Mouse (Mus musculus) kidney, postnatal 14 days (tissue): ENCODE measurements at regions not wholly inside any gene's neighbourhood (a gene's known extent, or its start where the extent isn't known, plus 50 kb on each side); places are given as distances from the start of the nearest gene placed in this dataset.

ENCODE experiments used
- DNase-seq: peaks from one replicate; pipeline ENCODE4 v3.0.0; 2022; ENCODE audit warnings: mixed read lengths

- no peak for DNase-seq
Measured at GRCm38 (mm10) chr4:75884371-75884770, 606.3 kb upstream of the Dmac1 start.

GRCm38 (mm10) chr4:75869771-75870170 lies 591.7 kb upstream of the Dmac1 start:
- no peak for DNase-seq

GRCm38 (mm10) chr4:75861076-75861475 lies 583.0 kb upstream of the Dmac1 start:
- no peak for DNase-seq

GRCm38 (mm10) chr4:75857769-75858408 lies 579.8 kb upstream of the Dmac1 start:
- DNase-seq = no peak

- DNase-seq = no peak
Measured at GRCm38 (mm10) chr4:75855688-75856296, 577.7 kb upstream of the Dmac1 start.

- DNase-seq = no peak
Measured at GRCm38 (mm10) chr4:75850343-75850742, 572.2 kb upstream of the Dmac1 start.

- DNase-seq = no peak
Measured at GRCm38 (mm10) chr4:75847675-75848385, 569.7 kb upstream of the Dmac1 start.

- no peak for DNase-seq
Measured at GRCm38 (mm10) chr4:75845021-75845420, 566.9 kb upstream of the Dmac1 start.

GRCm38 (mm10) chr4:75838619-75839018 lies 560.5 kb upstream of the Dmac1 start:
- DNase-seq = no peak

GRCm38 (mm10) chr4:75827082-75827711 lies 549.1 kb upstream of the Dmac1 start:
- no peak for DNase-seq

GRCm38 (mm10) chr4:75819193-75819603 lies 541.1 kb upstream of the Dmac1 start:
- no peak for DNase-seq

GRCm38 (mm10) chr4:75816026-75816425 lies 537.9 kb upstream of the Dmac1 start:
- no peak for DNase-seq

GRCm38 (mm10) chr4:75812266-75812665 lies 534.2 kb upstream of the Dmac1 start:
- DNase-seq = no peak

GRCm38 (mm10) chr4:75801870-75802269 lies 523.8 kb upstream of the Dmac1 start:
- DNase-seq = no peak

GRCm38 (mm10) chr4:75801156-75801555 lies 523.1 kb upstream of the Dmac1 start:
- DNase-seq = no peak

GRCm38 (mm10) chr4:75791789-75792188 lies 513.7 kb upstream of the Dmac1 start:
- no peak for DNase-seq

- DNase-seq = no peak
Measured at GRCm38 (mm10) chr4:75790920-75791589, 513.0 kb upstream of the Dmac1 start.

- no peak for DNase-seq
Measured at GRCm38 (mm10) chr4:75787405-75787804, 509.3 kb upstream of the Dmac1 start.

- no peak for DNase-seq
Measured at GRCm38 (mm10) chr4:75786391-75786790, 508.3 kb upstream of the Dmac1 start.

GRCm38 (mm10) chr4:75779492-75779891 lies 501.4 kb upstream of the Dmac1 start:
- no peak for DNase-seq

GRCm38 (mm10) chr4:75764141-75764540 lies 486.0 kb upstream of the Dmac1 start:
- no peak for DNase-seq

- DNase-seq = no peak
Measured at GRCm38 (mm10) chr4:75744605-75745004, 466.5 kb upstream of the Dmac1 start.

GRCm38 (mm10) chr4:75741585-75741984 lies 463.5 kb upstream of the Dmac1 start:
- DNase-seq = no peak
